Mouse (Mus musculus): ENCODE data around the gene Tax1bp3. TPM values are rescaled to one million over a fixed set of nuclear protein-coding genes. Genes with fewer than 3 reads are reported as not detected.

The Tax1bp3 gene
- polyA plus RNA-seq, 1 experiment, result 181 TPM

DNA sequence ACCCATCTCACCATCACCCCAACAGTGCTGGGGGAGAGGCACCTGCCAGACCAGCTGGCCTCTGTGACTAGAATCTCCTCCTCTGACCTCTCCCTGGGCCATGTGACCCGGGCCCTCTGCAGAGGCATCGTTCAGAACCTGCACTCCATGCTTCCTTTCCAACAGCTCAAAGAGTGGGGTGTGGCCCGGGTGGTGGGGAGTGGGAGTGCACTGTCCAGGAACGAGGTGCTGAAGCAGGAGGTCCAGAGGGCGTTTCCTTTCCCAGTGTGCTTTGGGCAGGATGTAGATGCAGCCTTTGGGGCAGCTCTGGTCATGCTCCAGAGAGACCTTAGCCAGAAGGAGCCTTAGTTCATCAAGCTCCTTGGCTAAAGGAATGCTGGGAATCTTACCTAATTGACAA, 46.0 kb downstream of the Tax1bp3 start:
- 32% methylated on average over 5 of the region's 5 CpGs for WGBS
- Histone ChIP-seq H3K36me3 (ENCODE audit: control insufficient read depth, insufficient read depth, low read length) (peaks cover 12% of the 10 kb centered on the region), H3K27ac (ENCODE audit: insufficient read depth, low read depth, low read length) (no peak overlapping the region), H3K27me3 (ENCODE audit: control insufficient read depth, insufficient read depth, low read length) (no peaks in the 10 kb centered on the region), H3K4me1 (ENCODE audit: control insufficient read depth, insufficient read depth, insufficient read length, low read length) (peaks cover 2% of the 10 kb centered on the region; the same call in 1 of the 2 replicates), H3K4me3 (ENCODE audit: low read depth, low read length) (no peak overlapping the region)
- TF ChIP-seq POLR2A (IDR thresholded peaks at IDR 0.05; ENCODE audit: low read depth, low read length) (no peak), CTCF (IDR thresholded peaks at IDR 0.05; ENCODE audit: extremely low read depth, insufficient read length, insufficient replicate concordance, low read depth, low read length) (no peak)

DNA sequence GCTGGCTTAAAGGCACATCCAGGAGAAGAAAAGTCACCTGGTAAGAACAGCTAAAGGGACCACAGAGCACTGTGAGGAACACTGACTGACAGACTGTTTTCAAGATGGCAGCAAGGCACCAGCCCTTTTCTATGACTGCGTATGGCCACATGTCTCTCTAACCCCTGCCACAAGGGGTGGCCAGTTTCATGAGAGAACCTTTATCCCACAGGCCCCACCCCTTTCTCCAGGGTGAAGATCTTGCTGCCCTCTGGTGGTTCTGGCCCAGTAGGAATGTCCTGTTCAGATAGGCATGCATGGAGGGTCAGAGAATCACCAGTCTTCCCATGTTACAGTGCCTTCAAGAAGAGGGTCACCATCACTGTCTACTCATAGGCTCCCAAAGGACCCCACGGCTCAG, 47.1 kb downstream of the Tax1bp3 start:
- Histone ChIP-seq H3K4me3 (ENCODE audit: low read depth, low read length) (no peak overlapping the region), H3K27ac (ENCODE audit: insufficient read depth, low read depth, low read length) (no peak overlapping the region), H3K36me3 (ENCODE audit: control insufficient read depth, insufficient read depth, low read length) (peaks cover 7% of the 10 kb centered on the region), H3K4me1 (ENCODE audit: control insufficient read depth, insufficient read depth, insufficient read length, low read length) (peaks cover 2% of the 10 kb centered on the region; the same call in 1 of the 2 replicates), H3K27me3 (ENCODE audit: control insufficient read depth, insufficient read depth, low read length) (no peaks in the 10 kb centered on the region)
- WGBS, result 56% methylated on average over 2 of the region's 2 CpGs
- no peak for TF ChIP-seq POLR2A (IDR thresholded peaks at IDR 0.05; ENCODE audit: low read depth, low read length)
- peak; percentile 70; the same call in 1 of the 2 replicates for TF ChIP-seq CTCF (IDR thresholded peaks at IDR 0.05; ENCODE audit: extremely low read depth, insufficient read length, insufficient replicate concordance, low read depth, low read length)

DNA sequence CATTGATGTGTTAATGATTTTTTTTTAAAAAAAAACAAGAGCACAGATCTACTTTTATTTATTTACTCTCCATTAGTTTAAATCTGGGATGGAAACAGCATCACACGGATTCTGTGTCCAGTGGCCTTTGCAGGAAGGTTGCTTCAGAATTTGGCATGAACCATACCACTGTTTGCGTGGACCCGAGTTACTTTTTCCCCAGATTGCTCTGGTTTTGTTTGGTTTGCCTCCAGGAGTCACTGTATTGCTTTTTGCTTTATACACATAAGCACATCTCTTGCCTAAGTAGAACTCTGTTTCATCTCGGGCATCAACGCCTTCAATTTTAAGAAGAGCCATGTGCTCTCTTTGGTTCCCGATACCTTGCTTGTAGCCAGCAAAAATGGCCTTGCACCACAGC, 49.0 kb downstream of the Tax1bp3 start:
- Histone ChIP-seq H3K27ac (ENCODE audit: insufficient read depth, low read depth, low read length) (no peak overlapping the region), H3K36me3 (ENCODE audit: control insufficient read depth, insufficient read depth, low read length) (peaks cover 4% of the 10 kb centered on the region; the same call in 1 of the 2 replicates), H3K27me3 (ENCODE audit: control insufficient read depth, insufficient read depth, low read length) (no peaks in the 10 kb centered on the region), H3K4me1 (ENCODE audit: control insufficient read depth, insufficient read depth, insufficient read length, low read length) (peaks cover 2% of the 10 kb centered on the region; the same call in 1 of the 2 replicates), H3K4me3 (ENCODE audit: low read depth, low read length) (no peak overlapping the region)
- TF ChIP-seq CTCF (IDR thresholded peaks at IDR 0.05; ENCODE audit: extremely low read depth, insufficient read length, insufficient replicate concordance, low read depth, low read length), result no peak
- TF ChIP-seq POLR2A (IDR thresholded peaks at IDR 0.05; ENCODE audit: low read depth, low read length), result no peak
- 85% methylated on average over 6 of the region's 6 CpGs for WGBS

DNA sequence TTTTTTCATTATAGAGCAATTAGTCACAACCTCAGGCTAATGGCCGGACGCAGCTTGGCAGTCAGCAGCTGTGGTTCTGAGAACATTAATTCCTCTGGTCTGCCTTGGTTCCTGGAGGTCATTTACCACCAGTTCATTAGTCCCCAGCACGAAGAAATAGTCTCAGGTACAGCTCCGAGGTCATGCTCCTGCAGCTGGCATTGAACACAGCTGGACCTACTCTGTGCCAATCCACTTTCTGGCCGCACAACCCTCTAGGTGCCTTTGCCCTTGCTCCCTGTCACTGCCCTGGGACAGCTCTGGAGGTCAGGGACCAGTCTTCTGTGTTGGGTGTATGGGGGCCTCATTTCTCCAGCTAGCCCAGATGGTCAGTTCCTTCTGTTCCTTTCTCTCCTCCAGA, 52.0 kb downstream of the Tax1bp3 start:
- TF ChIP-seq POLR2A (IDR thresholded peaks at IDR 0.05; ENCODE audit: low read depth, low read length) (no peak), CTCF (IDR thresholded peaks at IDR 0.05; ENCODE audit: extremely low read depth, insufficient read length, insufficient replicate concordance, low read depth, low read length) (no peak)
- no peaks in the 10 kb centered on the region for H3K36me3 ChIP-seq (ENCODE audit: control insufficient read depth, insufficient read depth, low read length)
- H3K27me3 ChIP-seq (ENCODE audit: control insufficient read depth, insufficient read depth, low read length), result no peaks in the 10 kb centered on the region
- H3K4me3 ChIP-seq (ENCODE audit: low read depth, low read length), result no peak overlapping the region
- H3K4me1 ChIP-seq (ENCODE audit: control insufficient read depth, insufficient read depth, insufficient read length, low read length), result peaks cover under 1% of the 10 kb centered on the region; the same call in 1 of the 2 replicates
- WGBS, result 69% methylated on average over 5 of the region's 5 CpGs
- H3K27ac ChIP-seq (ENCODE audit: insufficient read depth, low read depth, low read length), result no peak overlapping the region

DNA sequence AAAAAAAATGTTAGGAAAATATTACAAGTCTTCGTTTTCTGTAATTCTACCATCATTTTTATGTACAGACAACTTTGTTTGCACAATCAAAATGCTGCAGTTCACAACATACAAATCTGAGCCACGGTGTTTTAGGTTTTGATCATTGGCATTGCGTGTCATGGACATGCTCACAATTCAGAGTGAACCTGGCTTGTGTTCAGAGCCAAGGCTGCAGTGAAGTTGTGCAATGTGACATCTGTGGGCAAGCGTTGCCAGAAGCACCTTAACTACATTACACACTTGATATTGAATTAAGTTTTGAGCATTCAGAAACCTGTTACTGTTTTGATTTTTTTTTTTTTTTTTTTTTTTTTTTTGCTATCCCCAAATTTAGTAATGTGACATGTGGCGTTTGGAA, 53.2 kb downstream of the Tax1bp3 start:
- Histone ChIP-seq H3K4me3 (ENCODE audit: low read depth, low read length) (no peak overlapping the region), H3K27ac (ENCODE audit: insufficient read depth, low read depth, low read length) (no peak overlapping the region), H3K27me3 (ENCODE audit: control insufficient read depth, insufficient read depth, low read length) (no peaks in the 10 kb centered on the region), H3K4me1 (ENCODE audit: control insufficient read depth, insufficient read depth, insufficient read length, low read length) (no peaks in the 10 kb centered on the region), H3K36me3 (ENCODE audit: control insufficient read depth, insufficient read depth, low read length) (no peaks in the 10 kb centered on the region)
- no peak for TF ChIP-seq CTCF (IDR thresholded peaks at IDR 0.05; ENCODE audit: extremely low read depth, insufficient read length, insufficient replicate concordance, low read depth, low read length)
- no peak for TF ChIP-seq POLR2A (IDR thresholded peaks at IDR 0.05; ENCODE audit: low read depth, low read length)
- 83% methylated on average over 5 of the region's 5 CpGs for WGBS

DNA sequence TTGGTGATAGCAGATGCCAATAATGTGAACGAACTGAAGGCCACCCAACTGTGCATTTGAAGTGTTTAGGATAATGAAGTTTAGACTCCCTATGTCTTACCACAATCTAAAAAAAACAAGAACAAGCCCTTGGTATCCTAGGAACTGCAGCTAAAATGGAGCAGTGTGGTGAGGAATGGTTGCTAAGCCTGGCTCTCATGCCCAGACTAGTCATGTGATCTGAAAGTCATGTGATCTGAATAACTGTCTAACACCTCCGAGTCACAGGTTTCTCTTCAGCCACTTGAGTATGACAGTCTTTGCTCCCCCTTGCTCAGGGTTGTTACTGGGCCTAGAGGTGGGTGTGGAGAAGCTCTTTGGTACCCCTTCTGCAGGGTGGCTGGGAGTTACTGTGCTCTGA, 55.6 kb downstream of the Tax1bp3 start:
- H3K4me1 ChIP-seq (ENCODE audit: control insufficient read depth, insufficient read depth, insufficient read length, low read length), result no peaks in the 10 kb centered on the region
- no peak overlapping the region for H3K4me3 ChIP-seq (ENCODE audit: low read depth, low read length)
- WGBS, result 40% methylated on average over 2 of the region's 2 CpGs
- no peaks in the 10 kb centered on the region for H3K36me3 ChIP-seq (ENCODE audit: control insufficient read depth, insufficient read depth, low read length)
- no peak for TF ChIP-seq CTCF (IDR thresholded peaks at IDR 0.05; ENCODE audit: extremely low read depth, insufficient read length, insufficient replicate concordance, low read depth, low read length)
- no peak for TF ChIP-seq POLR2A (IDR thresholded peaks at IDR 0.05; ENCODE audit: low read depth, low read length)
- H3K27ac ChIP-seq (ENCODE audit: insufficient read depth, low read depth, low read length), result no peak overlapping the region
- no peaks in the 10 kb centered on the region for H3K27me3 ChIP-seq (ENCODE audit: control insufficient read depth, insufficient read depth, low read length)

Other genes with a start within 250 kb of the Tax1bp3 start
- 113 and 128 TPM in 2 replicates for gene Atp2a3, start 215.9 kb upstream of the Tax1bp3 start, polyA plus RNA-seq (2012; rRNA removed)
- 12.6 and 25.1 TPM in 2 replicates for gene P2rx1, start 178.0 kb upstream of the Tax1bp3 start, polyA plus RNA-seq (2012; rRNA removed)
- 2.0 and 2.6 TPM in 2 replicates for gene Camkk1, start 158.1 kb upstream of the Tax1bp3 start, polyA plus RNA-seq (2012; rRNA removed)
- 0.53 and 1.3 TPM in 2 replicates for gene Ncbp3, start 129.3 kb upstream of the Tax1bp3 start, polyA plus RNA-seq (2012; rRNA removed)
- 9.1 and 9.7 TPM in 2 replicates for gene Itgae, start 86.5 kb upstream of the Tax1bp3 start, polyA plus RNA-seq (2012; rRNA removed)
- gene Haspin, start 38.8 kb upstream of the Tax1bp3 start, polyA plus RNA-seq (2012; rRNA removed), result 0.84 and 2.5 TPM in 2 replicates
- gene P2rx5, start 16.7 kb upstream of the Tax1bp3 start, polyA plus RNA-seq (2012; rRNA removed), result 0.15 and 0.17 TPM in 2 replicates
- gene Emc6, start within 50 bp of the Tax1bp3 start, polyA plus RNA-seq (2012; rRNA removed), result 38.7 and 43.0 TPM in 2 replicates
- gene Ctns, start 22.0 kb downstream of the Tax1bp3 start, polyA plus RNA-seq (2012; rRNA removed), result 7.1 and 16.4 TPM in 2 replicates
- gene Shpk, start 22.4 kb downstream of the Tax1bp3 start, polyA plus RNA-seq (2012; rRNA removed), result 5.6 and 14.8 TPM in 2 replicates
- gene Trpv1, start 57.2 kb downstream of the Tax1bp3 start, polyA plus RNA-seq (2012; rRNA removed), result 0.10 and 0.25 TPM in 2 replicates
- 0.17 and 0.86 TPM in 2 replicates for gene Trpv3, start 90.3 kb downstream of the Tax1bp3 start, polyA plus RNA-seq (2012; rRNA removed)
- gene Aspa, start 152.5 kb downstream of the Tax1bp3 start, polyA plus RNA-seq (2012; rRNA removed), result 1.4 and 9.3 TPM in 2 replicates
- gene Gm49340, start 152.7 kb downstream of the Tax1bp3 start, polyA plus RNA-seq (2012; rRNA removed), result not detected in 2 replicates
- not detected in 2 replicates for gene Spata22, start 152.7 kb downstream of the Tax1bp3 start, polyA plus RNA-seq (2012; rRNA removed)
- 0.22 TPM in 1 of 2 replicates, not detected in the other for gene Olfr20, start 173.7 kb downstream of the Tax1bp3 start, polyA plus RNA-seq (2012; rRNA removed)
- not detected in 2 replicates for gene Olfr376, start 194.2 kb downstream of the Tax1bp3 start, polyA plus RNA-seq (2012; rRNA removed)
- not detected in 2 replicates for gene Olfr1, start 222.5 kb downstream of the Tax1bp3 start, polyA plus RNA-seq (2012; rRNA removed)